Mouse (Mus musculus): ENCODE results near the gene Adipor2. TPM values are rescaled to one million over a fixed set of nuclear protein-coding genes. Genes with fewer than 3 reads are reported as not detected.

Gene Adipor2
- 11.5 and 22.6 TPM in 2 replicates for polyA plus RNA-seq (2014; fragmentation: Nextera tagmentation; extraction: Ambion mirVana)

- Histone ChIP-seq H3K4me1 (ENCODE audit: control insufficient read depth, insufficient read depth, low read length) (peaks cover 12% of the 10 kb centered on the region; the same call in 1 of the 2 replicates), H3K9ac (ENCODE audit: low read depth, low read length) (0 out of 2 replicates have a peak within 1 kb of the TSS, but pooled peaks have one; percentile 5), H3K27ac (ENCODE audit: low read depth, low read length) (no peak within 1 kb of the TSS), H3K4me2 (peak within 1 kb of the TSS; percentile 63), H3K27me3 (ENCODE audit: control insufficient read depth, insufficient read depth, low read length) (no peaks in the 10 kb centered on the region), H3K4me3 (ENCODE audit: low read depth, low read length) (peak within 1 kb of the TSS; percentile 22), H3K9me3 (replicated peaks; ENCODE audit: control insufficient read depth, low read length) (no peaks in the 10 kb centered on the region), H3K36me3 (ENCODE audit: control insufficient read depth, insufficient read depth, low read length) (no peaks in the 10 kb centered on the region)
- WGBS (ENCODE audit: insufficient replicate concordance) = 4% methylated on average over 12 of the region's 12 CpGs
- 0 out of 2 replicates have a peak, but pooled peaks have one; percentile 25 for ATAC-seq (replicated peaks; ENCODE audit: insufficient number of reproducible peaks, low FRiP score, low TSS enrichment)
These were observed at the start of gene Adipor2 for GRCm38 (mm10) chr6:119417354-119417753. Gene Adipor2 (minus strand): TSS chr6:119417704.

GRCm38 (mm10) chr6:119466161-119466560 lies 48.7 kb upstream of the Adipor2 start:
- no peak overlapping the region for H3K4me3 ChIP-seq (ENCODE audit: low read depth, low read length)
- ATAC-seq (replicated peaks; ENCODE audit: insufficient number of reproducible peaks, low FRiP score, low TSS enrichment) = no peak
- no peak overlapping the region for H3K27ac ChIP-seq (ENCODE audit: low read depth, low read length)
- 92% methylated on average over 1 of the region's 1 CpGs for WGBS (ENCODE audit: insufficient replicate concordance)
- peaks cover 6% of the 10 kb centered on the region for H3K4me1 ChIP-seq (ENCODE audit: control insufficient read depth, insufficient read depth, low read length)
- H3K4me2 ChIP-seq = no peak overlapping the region
- H3K27me3 ChIP-seq (ENCODE audit: control insufficient read depth, insufficient read depth, low read length) = no peaks in the 10 kb centered on the region
- no peaks in the 10 kb centered on the region for H3K36me3 ChIP-seq (ENCODE audit: control insufficient read depth, insufficient read depth, low read length)
- no peaks in the 10 kb centered on the region for H3K9me3 ChIP-seq (replicated peaks; ENCODE audit: control insufficient read depth, low read length)
- H3K9ac ChIP-seq (ENCODE audit: low read depth, low read length) = no peak overlapping the region

DNA sequence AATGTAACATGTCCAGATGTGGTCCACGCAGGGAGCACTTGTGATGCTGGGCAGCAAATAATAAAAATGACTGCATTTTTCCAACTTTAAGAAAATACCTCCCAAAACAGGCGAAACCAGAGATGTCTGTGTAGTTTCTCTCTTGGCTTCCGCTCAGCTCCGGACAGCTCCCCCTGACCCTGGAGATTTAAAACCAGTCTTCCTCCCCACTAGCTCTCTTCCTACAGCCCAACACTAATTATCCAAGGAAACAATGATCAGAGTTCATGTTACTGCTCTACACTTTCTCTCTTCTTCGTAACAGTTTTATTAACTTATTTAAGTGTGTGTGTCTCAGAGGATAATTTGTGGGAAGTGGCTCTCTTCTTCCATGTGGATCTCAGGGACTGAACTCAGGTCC lies 42.9 kb upstream of the Adipor2 start:
- no peak for ATAC-seq (replicated peaks; ENCODE audit: insufficient number of reproducible peaks, low FRiP score, low TSS enrichment)
- no peaks in the 10 kb centered on the region for H3K36me3 ChIP-seq (ENCODE audit: control insufficient read depth, insufficient read depth, low read length)
- no peak overlapping the region for H3K4me3 ChIP-seq (ENCODE audit: low read depth, low read length)
- H3K9me3 ChIP-seq (replicated peaks; ENCODE audit: control insufficient read depth, low read length) = no peaks in the 10 kb centered on the region
- H3K27me3 ChIP-seq (ENCODE audit: control insufficient read depth, insufficient read depth, low read length) = no peaks in the 10 kb centered on the region
- no peaks in the 10 kb centered on the region for H3K4me1 ChIP-seq (ENCODE audit: control insufficient read depth, insufficient read depth, low read length)
- no peak overlapping the region for H3K27ac ChIP-seq (ENCODE audit: low read depth, low read length)
- no peak overlapping the region for H3K4me2 ChIP-seq
- no peak overlapping the region for H3K9ac ChIP-seq (ENCODE audit: low read depth, low read length)
- WGBS (ENCODE audit: insufficient replicate concordance) = 76% methylated on average over 5 of the region's 5 CpGs

DNA sequence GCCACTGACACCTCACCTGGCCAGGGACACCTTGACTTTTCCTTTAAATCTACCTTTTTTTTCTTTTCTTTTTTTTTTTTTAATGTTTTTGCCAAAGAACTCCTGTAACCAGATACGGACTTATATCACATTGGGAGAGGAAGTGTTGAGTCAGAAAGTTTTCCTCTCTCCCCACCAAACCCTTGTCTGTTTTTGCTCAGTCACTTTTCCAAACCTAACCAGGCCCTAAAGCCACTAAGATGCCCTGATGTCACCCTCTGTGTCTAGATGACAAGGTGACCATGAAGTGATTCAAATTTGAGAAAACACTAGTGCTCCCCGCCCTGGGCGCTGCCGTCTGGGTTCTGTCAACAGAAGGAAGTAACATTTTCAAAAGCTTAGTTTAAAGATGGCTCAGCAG lies 41.5 kb upstream of the Adipor2 start:
- no peaks in the 10 kb centered on the region for H3K4me1 ChIP-seq (ENCODE audit: control insufficient read depth, insufficient read depth, low read length)
- H3K9ac ChIP-seq (ENCODE audit: low read depth, low read length) = no peak overlapping the region
- WGBS (ENCODE audit: insufficient replicate concordance) = 71% methylated on average over 4 of the region's 4 CpGs
- H3K4me2 ChIP-seq = no peak overlapping the region
- H3K36me3 ChIP-seq (ENCODE audit: control insufficient read depth, insufficient read depth, low read length) = no peaks in the 10 kb centered on the region
- no peaks in the 10 kb centered on the region for H3K27me3 ChIP-seq (ENCODE audit: control insufficient read depth, insufficient read depth, low read length)
- ATAC-seq (replicated peaks; ENCODE audit: insufficient number of reproducible peaks, low FRiP score, low TSS enrichment) = no peak
- no peak overlapping the region for H3K4me3 ChIP-seq (ENCODE audit: low read depth, low read length)
- H3K27ac ChIP-seq (ENCODE audit: low read depth, low read length) = no peak overlapping the region
- no peaks in the 10 kb centered on the region for H3K9me3 ChIP-seq (replicated peaks; ENCODE audit: control insufficient read depth, low read length)

GRCm38 (mm10) chr6:119458166-119458565 lies 40.7 kb upstream of the Adipor2 start:
- H3K27me3 ChIP-seq (ENCODE audit: control insufficient read depth, insufficient read depth, low read length) = no peaks in the 10 kb centered on the region
- 56% methylated on average over 8 of the region's 8 CpGs for WGBS (ENCODE audit: insufficient replicate concordance)
- no peak for ATAC-seq (replicated peaks; ENCODE audit: insufficient number of reproducible peaks, low FRiP score, low TSS enrichment)
- no peaks in the 10 kb centered on the region for H3K4me1 ChIP-seq (ENCODE audit: control insufficient read depth, insufficient read depth, low read length)
- no peak overlapping the region for H3K9ac ChIP-seq (ENCODE audit: low read depth, low read length)
- H3K27ac ChIP-seq (ENCODE audit: low read depth, low read length) = no peak overlapping the region
- H3K4me2 ChIP-seq = no peak overlapping the region
- no peaks in the 10 kb centered on the region for H3K36me3 ChIP-seq (ENCODE audit: control insufficient read depth, insufficient read depth, low read length)
- no peak overlapping the region for H3K4me3 ChIP-seq (ENCODE audit: low read depth, low read length)
- no peaks in the 10 kb centered on the region for H3K9me3 ChIP-seq (replicated peaks; ENCODE audit: control insufficient read depth, low read length)

DNA sequence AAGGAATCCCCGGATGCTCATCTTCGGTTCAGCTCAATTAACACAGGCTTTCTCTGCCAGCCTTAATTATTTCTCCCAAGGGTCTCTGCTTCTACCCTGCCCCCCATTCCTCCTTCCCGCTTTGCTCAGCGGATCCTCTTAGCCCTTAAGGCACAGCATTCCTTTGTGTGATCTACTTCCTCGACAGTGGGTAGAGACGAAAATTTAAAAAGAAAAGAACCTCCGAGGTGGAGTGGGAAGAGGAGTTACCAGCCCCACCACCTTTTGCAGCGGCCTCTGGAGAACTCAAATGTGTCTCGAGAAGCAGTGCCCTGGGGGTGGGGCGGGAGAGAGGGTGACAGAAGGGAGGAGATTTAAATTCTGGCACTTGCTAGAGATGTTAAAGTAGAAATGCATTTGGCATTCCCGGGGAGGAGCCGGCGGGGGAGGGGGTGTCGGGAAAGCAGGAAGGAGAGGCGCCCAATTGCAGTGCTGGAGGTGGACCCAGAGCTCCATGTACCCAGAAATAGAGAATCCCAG lies 34.5 kb upstream of the Adipor2 start:
- peak overlapping the region; percentile 42 for H3K4me3 ChIP-seq (ENCODE audit: low read depth, low read length)
- peak overlapping the region; percentile 65 for H3K9ac ChIP-seq (ENCODE audit: low read depth, low read length)
- peaks cover 2% of the 10 kb centered on the region; the same call in 1 of the 2 replicates for H3K27me3 ChIP-seq (ENCODE audit: control insufficient read depth, insufficient read depth, low read length)
- no peaks in the 10 kb centered on the region for H3K36me3 ChIP-seq (ENCODE audit: control insufficient read depth, insufficient read depth, low read length)
- no peaks in the 10 kb centered on the region for H3K9me3 ChIP-seq (replicated peaks; ENCODE audit: control insufficient read depth, low read length)
- ATAC-seq (replicated peaks; ENCODE audit: insufficient number of reproducible peaks, low FRiP score, low TSS enrichment) = no peak
- H3K4me2 ChIP-seq = peak overlapping the region; percentile 77
- H3K4me1 ChIP-seq (ENCODE audit: control insufficient read depth, insufficient read depth, low read length) = peaks cover 15% of the 10 kb centered on the region
- H3K27ac ChIP-seq (ENCODE audit: low read depth, low read length) = peak overlapping the region; percentile 71
- under 1% methylated on average over 15 of the region's 15 CpGs for WGBS (ENCODE audit: insufficient replicate concordance)

- Histone ChIP-seq H3K9me3 (replicated peaks; ENCODE audit: control insufficient read depth, low read length) (no peaks in the 10 kb centered on the region), H3K36me3 (ENCODE audit: control insufficient read depth, insufficient read depth, low read length) (no peaks in the 10 kb centered on the region), H3K27me3 (ENCODE audit: control insufficient read depth, insufficient read depth, low read length) (peaks cover 2% of the 10 kb centered on the region; the same call in 1 of the 2 replicates), H3K9ac (ENCODE audit: low read depth, low read length) (peak overlapping the region; percentile 65), H3K27ac (ENCODE audit: low read depth, low read length) (peak overlapping the region; percentile 71; the same call in 1 of the 2 replicates), H3K4me3 (ENCODE audit: low read depth, low read length) (peak overlapping the region; percentile 42), H3K4me2 (peak overlapping the region; percentile 77), H3K4me1 (ENCODE audit: control insufficient read depth, insufficient read depth, low read length) (peaks cover 15% of the 10 kb centered on the region)
- no peak for ATAC-seq (replicated peaks; ENCODE audit: insufficient number of reproducible peaks, low FRiP score, low TSS enrichment)
- WGBS (ENCODE audit: insufficient replicate concordance) = 34% methylated on average over 14 of the region's 14 CpGs
These were observed 33.8 kb upstream of the Adipor2 start for GRCm38 (mm10) chr6:119450965-119451943.

DNA sequence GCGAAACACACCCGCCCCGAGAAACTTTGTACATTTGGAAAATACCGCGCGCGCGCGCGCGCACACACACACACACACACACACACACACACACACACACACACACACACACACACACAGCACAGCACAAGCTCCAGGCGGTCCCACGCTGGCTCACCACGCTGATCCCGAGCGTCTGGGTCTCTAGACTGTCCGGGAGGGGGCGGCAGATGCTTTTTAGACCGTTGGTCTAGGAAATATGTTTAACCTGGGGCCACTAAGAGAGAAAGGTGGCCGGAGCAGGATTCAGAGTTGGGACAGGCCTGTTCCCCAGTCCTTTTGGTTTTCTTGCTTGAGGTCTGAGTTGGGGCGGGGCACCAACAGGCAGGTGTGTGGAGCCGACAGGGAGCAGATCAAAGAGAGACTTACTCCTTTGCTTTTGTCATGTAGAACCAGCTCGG lies 31.6 kb upstream of the Adipor2 start:
- 2% methylated on average over 23 of the region's 23 CpGs for WGBS (ENCODE audit: insufficient replicate concordance)
- peaks cover 2% of the 10 kb centered on the region; the same call in 1 of the 2 replicates for H3K27me3 ChIP-seq (ENCODE audit: control insufficient read depth, insufficient read depth, low read length)
- no peaks in the 10 kb centered on the region for H3K9me3 ChIP-seq (replicated peaks; ENCODE audit: control insufficient read depth, low read length)
- peak overlapping the region; percentile 75 for H3K4me2 ChIP-seq
- peaks cover 15% of the 10 kb centered on the region for H3K4me1 ChIP-seq (ENCODE audit: control insufficient read depth, insufficient read depth, low read length)
- no peak overlapping the region for H3K27ac ChIP-seq (ENCODE audit: low read depth, low read length)
- H3K9ac ChIP-seq (ENCODE audit: low read depth, low read length) = peak overlapping the region; percentile 49; the same call in 1 of the 2 replicates
- no peaks in the 10 kb centered on the region for H3K36me3 ChIP-seq (ENCODE audit: control insufficient read depth, insufficient read depth, low read length)
- H3K4me3 ChIP-seq (ENCODE audit: low read depth, low read length) = peak overlapping the region; percentile 42
- no peak for ATAC-seq (replicated peaks; ENCODE audit: insufficient number of reproducible peaks, low FRiP score, low TSS enrichment)
